Mouse (Mus musculus): ENCODE results near the gene Rhbdl3. TPM values are rescaled to one million over a fixed set of nuclear protein-coding genes. Genes with fewer than 3 reads are reported as not detected.

The Rhbdl3 gene
- 10 to 100 TPM in 1 of 2 experiments, 1 to 10 TPM in 1; 9.7 to 11.5 TPM for total RNA-seq (2021)
- long read RNA-seq, experiment 1, partial matches to known transcripts = 1 of 16 reads
- long read RNA-seq, experiment 1, other reads (novel, unspliced or antisense) = 11 of 16 reads
- long read RNA-seq, experiment 2, transcript Rhbdl3-201 (9 exons, 3,736 nt) = major isoform, 5 of 18 reads
- long read RNA-seq, experiment 2, partial matches to known transcripts = 2 of 18 reads
- long read RNA-seq, experiment 2, other reads (novel, unspliced or antisense) = 11 of 18 reads

DNA sequence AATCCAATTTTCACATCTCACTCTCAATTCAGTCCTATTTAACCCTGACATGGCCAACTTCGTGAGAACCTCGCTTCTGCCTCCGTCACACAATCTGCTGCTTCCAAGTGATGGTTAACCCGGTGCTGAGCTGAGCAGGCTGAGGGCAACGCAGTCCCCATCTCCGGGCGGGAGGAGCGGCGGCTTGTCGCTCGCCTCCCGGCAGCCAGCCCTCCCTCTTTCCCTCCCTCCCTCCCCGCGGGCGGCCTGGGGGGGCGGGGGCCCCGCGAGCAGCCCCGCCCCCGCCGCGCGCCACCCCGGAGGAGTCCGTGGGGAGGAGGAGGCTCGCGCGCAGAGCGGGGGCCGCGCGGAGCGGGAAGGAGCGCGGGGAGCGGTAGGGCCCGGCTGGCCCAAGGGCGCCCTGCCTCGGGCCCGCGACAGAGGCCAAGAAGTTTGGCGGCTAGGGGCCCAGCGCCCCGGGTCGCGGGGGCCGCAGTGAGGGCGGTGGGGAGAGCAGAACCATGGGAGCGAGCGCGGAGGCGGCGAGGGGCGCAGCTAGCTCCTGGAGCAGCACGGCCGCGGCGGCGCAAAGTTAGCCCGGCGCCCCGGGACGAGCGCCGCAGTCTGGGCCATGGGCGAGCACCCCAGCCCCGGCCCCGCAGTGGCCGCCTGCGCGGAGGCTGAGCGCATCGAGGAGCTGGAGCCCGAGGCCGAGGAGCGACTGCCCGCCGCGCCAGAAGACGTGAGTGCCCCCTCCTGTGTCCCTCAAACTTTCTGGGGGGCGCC is at the start of gene Rhbdl3:
Gene Rhbdl3, plus strand, starts transcription at position 362 of the 765 bp plus-strand sequence.
- peak; percentile 63 to 73 for DNase-seq (ENCODE audit: low spot score in 2 of 2)

DNA sequence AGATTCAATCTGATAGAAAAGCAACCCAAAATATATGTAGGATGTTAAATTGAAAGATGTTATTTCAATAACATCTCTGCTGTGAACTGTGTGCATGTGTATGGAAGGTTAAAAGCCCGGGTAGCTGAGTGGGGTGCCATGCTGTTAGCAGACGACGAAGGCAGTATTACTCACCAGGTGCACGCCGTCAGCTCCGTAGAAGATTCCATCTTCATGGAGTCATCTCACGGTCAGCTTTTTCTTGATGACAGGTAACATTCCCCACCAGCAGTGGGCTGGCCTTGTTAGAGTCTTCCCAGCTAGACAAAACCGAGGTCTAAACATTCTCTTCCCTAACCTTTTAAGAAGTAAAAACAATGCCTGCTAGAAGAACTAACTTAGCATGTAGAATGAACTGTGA is 36.6 kb upstream of the Rhbdl3 start:
- DNase-seq (ENCODE audit: low spot score in 2 of 2) = no peak

DNA sequence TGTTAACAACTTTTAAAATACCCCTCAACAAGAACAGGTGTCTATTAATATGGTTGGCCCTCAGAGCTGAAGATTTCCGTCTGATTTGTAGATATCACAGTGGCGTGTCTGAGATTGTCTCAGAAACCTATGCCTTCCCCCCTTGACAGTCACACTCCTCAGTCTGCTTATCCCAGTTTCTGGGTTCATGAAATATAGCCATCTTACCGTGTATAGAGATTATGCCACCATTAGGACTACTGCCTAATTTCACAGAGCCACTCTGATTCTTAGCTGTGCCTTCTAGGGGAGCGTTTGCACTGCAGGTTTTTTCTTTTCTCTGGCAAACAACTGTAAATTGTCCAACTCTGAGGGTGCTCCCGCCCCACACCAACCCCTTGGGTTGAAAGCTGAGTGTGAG is 29.6 kb upstream of the Rhbdl3 start:
- no peak for DNase-seq (ENCODE audit: low spot score in 2 of 2)

DNA sequence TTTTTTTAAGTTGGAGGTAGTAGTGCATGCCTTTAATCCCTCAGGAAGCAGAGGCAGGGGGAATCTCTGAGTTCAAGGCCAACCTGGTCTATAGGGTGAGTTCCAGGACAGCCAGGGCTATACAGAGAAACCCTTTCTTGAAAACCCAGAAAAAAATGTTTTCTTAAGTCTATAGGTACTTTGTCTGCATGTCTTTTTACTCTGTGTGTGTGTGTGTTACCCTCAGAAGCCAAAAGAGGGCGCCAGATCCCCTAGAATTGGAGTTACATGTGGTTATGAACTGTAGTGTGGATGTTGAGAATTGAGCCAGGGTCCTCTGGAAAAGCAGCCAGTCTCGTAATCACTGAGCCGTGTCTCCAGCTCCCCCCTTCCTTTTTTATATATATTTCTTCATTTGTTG is 25.7 kb upstream of the Rhbdl3 start:
- no peak for DNase-seq (ENCODE audit: low spot score in 2 of 2)

DNA sequence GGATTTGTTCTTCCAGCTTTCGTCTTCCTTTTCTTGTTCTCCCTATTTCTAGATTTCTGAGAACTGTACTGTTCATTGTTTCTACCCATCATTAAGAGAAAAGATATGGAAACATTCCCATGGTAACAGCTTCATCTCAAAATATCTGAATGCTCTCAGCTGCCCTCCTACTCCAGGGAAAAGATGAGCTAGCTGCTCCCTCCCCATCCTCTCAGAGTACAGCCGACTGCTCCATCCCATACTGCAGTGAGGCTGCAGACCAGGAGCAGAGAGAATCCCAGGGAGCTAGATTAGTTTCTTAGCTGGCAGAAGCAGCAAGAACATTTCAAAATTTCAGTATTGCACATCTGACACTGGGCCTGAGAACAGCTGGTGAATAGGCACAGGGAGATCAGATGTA is 22.7 kb upstream of the Rhbdl3 start:
- no peak for DNase-seq (ENCODE audit: low spot score in 2 of 2)

DNA sequence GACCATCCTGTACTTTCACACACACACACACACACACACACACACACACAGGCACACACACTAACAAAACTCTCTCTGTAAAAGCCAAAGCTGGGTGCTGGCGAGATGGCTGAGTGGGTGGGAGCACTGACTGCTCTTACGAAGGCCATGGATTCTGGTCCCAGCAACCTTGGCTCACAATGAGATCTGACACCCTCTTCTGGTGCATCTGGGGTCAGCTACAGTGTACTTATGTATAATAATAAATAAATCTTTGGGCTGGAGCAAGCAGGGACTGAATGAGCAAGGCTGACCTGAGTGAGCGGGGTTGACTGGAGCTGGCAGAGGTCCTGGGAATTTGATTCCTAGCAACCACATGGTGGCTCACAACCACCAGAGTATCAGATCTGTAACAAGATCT is 16.9 kb upstream of the Rhbdl3 start:
- DNase-seq (ENCODE audit: low spot score in 2 of 2) = peak in 1 of 2 experiments; percentile 31

DNA sequence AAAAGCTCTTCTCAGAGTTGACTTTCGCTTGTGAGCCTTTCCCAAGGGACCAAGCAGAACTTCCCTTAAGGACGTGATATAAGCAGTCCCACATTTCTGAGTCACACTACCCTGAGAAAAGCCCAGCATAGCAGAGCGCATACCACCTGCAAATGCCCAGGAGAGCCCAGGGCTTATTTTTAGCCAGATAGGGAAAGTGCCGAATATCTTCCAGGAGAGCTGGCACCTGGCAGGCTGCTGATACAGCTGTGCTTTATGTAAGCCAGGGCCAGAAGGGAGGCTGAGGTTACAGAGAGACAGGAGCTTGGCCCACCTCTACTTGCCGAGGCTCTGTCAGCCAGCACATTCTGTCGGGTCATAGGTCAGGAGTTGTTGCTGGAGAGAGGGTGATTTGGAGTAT is 16.1 kb upstream of the Rhbdl3 start:
- peak in 1 of 2 experiments; percentile 25 for DNase-seq (ENCODE audit: low spot score in 2 of 2)

DNA sequence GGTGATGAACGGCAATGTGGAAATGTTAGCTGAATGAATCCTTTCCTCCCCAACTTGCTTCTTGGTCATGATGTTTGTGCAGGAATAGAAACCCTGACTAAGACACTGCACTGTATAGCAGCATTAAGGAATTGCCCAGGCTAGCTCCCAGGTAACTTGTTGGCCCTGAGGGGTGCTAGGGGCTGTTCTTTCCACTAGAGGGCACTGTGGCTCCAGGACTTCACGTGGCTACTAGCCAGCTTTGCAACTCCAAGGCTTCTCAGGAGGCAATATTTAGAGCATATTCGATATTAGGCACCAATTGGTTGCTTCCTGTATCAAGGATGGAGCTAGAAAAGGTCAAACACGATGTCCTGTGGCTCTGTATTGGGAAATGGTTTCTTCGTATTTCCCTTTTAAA is 13.6 kb upstream of the Rhbdl3 start:
- peak in 1 of 2 experiments; percentile 65 for DNase-seq (ENCODE audit: low spot score in 2 of 2)

DNA sequence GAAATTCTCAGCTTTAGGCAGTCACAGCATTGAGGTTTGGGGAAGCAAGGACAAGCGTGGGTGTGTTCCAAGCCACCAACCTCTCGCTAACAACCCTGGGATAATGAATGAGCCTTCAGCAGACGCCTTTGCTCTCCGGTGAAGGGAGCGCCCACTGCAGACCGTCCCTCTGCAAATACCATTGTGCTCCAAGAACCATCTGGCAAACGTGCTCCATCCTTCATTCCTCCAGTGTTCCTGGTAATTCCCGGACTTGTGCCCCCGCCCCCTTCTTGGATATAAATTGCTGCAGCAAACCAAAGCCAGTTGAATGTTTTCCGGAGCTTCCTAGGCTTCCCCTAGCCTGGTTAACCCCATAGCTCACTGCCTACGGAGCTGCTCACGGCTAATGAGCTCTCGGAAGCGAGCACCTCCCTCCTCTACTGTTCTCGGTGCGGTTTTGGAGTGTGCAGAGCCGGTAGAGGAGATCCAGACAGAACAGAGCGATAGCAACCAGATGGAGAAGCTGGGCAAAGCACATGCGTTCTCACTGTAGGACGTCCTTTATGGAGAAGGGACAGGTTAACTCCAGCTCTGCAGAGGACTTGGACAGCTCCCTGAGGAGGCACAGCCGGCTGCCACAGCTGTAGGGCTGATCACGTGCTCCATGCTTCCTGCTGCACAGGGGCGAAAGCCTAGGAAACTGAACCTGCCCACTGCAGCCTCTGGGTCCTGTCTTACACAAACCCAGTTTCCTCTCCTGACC is 10.8 kb upstream of the Rhbdl3 start:
- DNase-seq (ENCODE audit: low spot score in 2 of 2) = peak in 1 of 2 experiments; percentile 53

DNA sequence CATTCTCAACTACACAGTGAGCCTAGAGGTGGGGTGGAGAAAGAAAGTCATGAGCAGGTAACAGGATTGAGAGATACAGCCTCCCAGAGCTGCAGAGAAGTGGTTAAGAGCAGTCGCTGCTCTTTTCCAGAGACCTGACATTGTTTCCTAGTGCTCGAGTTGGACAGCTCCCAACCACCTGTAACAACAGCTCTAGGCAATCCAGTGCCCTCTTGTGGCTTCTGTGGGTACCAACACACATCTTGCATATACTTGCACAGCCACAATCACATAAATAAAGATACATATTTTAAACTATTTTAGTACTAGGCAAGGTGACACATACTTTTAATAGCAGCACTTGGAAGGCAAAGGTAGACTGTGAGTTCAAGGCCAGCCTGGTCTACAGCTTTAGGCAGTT is 9.7 kb upstream of the Rhbdl3 start:
- no peak for DNase-seq (ENCODE audit: low spot score in 2 of 2)

DNA sequence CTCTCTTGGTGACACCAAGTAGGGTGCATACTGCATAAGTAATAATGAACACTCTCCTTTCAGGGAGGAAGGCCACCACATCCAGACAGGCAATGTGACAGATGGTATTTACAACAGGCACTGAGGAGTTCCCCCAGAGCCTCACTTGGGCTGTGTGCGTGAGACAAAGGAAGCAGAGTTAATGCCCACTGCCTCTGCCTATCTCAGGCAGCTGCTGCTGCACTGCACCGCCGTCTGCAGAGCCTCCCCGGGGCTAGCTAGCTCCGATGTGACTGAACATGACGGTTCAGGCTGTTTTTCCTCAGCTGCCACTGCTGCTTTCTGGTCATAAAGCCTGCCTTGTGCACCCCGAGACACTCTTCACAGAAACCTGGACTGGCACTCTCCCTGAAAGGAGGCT is 8.2 kb upstream of the Rhbdl3 start:
- no peak for DNase-seq (ENCODE audit: low spot score in 2 of 2)

DNA sequence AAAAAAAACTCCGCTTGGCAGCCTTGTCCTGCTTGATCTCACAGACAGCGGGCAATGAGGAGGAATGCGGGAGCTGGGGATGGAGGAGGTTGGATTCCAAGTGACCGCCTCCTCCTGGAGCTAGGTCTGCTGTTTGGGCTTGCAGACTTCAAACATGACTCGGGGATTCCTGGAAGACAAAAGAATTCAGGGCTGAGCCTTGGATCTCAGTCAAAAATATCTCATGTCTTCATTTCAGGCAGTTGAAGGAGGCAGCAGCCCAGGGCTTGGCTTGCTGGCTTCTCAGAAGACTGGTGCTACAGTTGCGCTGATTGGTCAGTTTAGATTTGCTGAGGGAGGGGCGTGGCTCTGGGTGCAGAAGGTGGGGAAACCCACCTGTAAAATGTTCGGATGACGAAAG is 5.6 kb upstream of the Rhbdl3 start:
- no peak for DNase-seq (ENCODE audit: low spot score in 2 of 2)

DNA sequence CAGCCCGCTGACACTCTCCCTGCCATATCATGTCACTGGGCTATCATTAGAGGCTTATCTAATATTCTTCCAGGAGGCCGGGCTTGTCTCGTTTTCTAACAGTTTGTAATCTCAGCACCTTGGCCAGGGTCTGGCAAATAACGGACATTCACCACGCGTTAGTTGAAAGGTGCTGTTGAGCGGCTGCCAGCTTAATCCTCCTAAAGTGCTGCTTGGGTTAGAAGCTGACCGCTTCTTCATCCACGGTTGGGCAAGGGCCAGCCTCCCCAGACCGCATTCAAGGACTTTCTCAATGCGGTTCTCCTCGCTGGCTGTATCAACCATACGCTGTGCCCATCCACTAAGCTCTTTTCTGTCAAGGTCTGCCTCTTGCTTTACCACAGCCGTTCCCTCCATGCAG is 4.9 kb upstream of the Rhbdl3 start:
- DNase-seq (ENCODE audit: low spot score in 2 of 2) = no peak

DNA sequence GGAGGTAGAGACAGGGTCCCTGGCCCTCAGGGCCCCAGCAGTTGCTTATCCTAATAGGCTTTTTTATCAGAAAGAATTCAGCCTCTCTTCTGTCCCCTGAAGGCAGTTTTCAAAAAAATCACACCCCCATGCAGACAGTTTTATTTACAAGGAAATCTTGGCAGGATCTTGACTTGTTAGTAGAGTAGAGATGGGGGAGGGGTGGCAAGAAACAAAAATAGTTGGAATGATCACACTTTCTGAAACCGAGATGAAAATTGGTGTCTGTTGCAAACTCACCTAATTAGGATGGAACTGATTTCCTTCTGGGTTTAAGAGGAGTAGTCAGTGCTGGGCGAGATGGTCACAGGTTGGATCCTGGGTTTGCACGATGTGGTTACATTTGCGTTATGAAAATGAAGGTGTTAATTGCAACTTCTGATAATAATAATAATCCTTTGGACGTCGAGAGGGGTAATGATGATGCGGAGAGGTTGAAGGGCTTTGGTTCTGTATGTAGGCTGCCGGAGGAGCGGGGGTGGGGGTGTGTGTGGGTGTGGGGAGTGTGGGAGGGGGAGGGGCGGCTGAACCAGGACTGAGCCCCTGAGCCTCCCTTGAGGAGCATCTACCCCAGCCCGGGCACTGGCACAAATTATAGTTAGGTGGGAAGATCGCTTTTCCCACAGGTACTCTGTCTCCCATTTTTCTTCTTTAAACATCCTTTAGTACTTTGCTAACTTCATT is 1.0 kb upstream of the Rhbdl3 start:
- no peak for DNase-seq (ENCODE audit: low spot score in 2 of 2)

DNA sequence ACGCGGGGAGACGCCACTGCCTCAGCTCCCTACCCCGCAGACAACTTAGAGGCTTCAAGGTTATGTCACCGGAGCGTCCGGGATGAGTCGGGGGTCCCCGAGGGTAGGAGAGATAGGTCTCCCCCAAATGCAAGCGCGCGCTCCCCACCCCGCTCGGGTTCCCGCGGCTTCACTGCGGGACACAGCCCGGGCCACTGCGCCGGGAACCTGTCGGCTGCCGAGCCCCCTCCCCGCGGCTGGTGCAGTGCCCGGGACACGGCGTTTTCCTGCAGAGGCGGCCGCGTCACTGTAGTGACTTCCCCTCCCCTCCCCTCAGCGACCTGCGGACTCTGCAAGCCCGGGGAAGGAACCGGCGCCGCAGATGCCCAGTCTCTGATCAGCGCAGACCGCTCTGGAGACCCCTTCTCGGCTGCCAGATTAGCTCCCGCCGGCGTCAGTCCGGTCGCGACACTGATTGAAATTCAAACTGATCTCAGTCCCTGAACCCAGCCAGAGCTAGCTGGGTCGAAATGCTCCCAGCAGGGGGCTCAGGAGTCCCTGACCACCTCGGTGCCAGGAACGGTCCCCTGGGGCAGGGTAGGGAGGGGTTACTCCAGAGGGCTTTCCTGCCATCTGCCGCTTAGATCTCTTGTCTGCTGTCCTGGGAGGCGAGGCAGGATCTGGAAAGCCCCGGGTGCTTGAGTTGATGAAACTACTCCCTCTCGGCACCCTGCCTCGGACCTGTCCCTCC is 769 bp downstream of the Rhbdl3 start:
- peak; percentile 53 to 68 for DNase-seq (ENCODE audit: low spot score in 2 of 2)

DNA sequence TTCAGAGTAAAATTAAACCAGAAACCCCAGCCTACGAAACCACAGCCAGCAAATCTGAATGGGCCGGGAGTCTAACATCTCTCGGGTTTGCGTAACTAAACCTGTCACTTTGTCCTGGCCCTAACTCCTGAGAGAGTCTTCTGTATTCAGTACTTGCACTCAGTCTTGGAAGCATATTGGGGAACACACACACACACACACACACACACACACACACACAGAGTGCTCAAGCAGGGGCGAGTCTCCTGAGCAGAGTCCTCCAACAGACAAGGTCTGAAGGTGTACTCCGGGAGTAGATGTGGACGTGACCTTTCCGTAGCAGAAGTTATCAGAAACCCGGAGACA is 1.3 kb downstream of the Rhbdl3 start:
- DNase-seq (ENCODE audit: low spot score in 2 of 2) = no peak

DNA sequence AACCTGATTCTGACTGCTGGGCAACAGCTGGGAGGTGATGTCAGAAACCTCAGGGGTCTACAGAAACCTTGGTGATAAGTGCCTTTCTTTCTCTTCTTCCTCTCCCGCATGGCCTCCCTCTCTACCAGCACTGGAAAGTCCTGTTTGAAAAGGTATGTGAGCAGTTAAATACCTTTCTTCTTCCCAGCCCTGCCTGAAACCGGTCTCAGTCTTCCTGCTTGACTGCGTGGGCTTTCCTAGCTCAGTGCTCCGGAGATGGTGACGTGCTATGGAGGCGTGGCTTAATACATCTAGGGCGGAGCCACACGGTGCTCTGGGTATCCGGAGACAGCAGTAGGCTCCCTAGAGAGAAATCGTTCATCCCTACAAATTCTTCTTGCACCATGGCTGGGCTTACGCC is 1.8 kb downstream of the Rhbdl3 start:
- DNase-seq (ENCODE audit: low spot score in 2 of 2) = peak in 1 of 2 experiments; percentile 42

DNA sequence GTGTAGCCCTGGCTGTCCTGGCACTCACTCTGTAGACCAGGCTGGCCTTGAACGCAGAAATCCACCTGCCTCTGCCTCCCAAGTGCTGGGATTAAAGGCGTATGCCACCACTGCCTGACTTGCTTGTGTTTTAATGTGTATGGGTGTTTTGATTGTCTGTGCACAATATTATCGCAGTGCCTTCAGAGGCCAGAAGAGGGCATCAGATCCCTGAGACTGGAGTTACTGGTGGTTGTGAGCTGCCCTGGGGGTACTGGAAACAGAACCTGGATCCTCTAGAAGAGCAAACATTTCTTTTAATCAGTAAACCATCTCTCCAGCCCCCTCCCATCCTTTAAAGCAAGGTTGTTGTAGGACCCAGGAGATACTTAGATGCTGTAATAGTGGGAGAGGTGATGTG is 3.0 kb downstream of the Rhbdl3 start:
- DNase-seq (ENCODE audit: low spot score in 2 of 2) = no peak

DNA sequence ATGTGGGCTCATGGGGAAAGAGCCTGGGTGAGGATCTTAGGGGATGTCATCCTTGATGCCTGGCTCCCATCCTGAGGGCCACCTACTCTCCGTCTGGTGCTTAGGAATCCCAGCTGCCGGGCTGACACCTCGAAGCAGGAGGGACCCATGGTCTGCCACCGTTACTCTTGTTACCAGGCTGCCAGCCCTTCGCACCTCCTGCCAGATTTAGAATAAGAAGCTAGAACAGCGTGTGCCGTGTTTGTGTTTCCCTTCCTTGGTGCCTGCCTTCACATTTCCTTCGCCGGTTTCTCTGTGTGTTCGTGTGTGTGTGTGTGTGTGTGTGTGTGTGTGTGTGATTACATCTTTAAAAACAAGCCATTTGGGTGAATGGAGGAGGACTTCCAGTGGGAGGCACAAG is 4.1 kb downstream of the Rhbdl3 start:
- no peak for DNase-seq (ENCODE audit: low spot score in 2 of 2)

DNA sequence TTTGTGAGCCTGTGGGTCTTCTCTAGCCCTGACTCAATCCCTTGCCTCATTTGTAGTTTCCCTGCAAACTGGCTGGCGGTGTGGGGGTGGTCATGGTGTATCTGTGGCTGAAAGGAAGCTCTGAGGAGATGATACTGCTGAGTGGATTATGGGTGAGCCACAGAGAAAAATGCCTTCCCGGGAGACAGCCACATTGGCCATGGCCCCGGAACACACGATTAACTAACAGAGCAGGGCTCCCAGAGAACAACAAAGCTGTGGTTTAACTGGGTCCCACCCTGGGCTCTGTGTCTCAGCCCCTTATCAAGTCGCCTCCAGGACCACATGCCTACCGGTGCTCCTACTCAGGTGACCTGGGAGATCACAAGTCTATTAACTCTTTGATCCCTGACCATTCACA is 7.8 kb downstream of the Rhbdl3 start:
- DNase-seq (ENCODE audit: low spot score in 2 of 2) = no peak

DNA sequence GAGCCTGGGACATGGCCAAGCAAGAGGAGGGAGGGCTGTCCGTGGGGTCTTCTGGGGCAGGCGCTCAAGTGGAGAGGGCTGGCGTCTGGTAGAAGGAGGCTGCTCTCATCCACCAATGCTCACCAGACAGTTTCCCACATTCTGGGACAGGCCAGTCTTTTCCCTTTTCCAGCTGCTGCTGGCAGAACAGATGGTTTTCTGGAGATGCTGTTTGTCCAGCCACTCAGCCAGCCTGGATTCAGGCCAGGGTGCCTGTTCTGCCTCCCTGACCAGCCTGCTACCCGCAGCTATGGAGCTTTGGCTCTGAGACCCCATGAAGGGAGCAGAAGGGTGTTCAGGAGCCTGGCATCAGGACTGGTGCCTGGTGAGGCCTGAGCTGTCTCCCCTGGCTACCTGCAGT is 10.6 kb downstream of the Rhbdl3 start:
- peak in 1 of 2 experiments; percentile 30 for DNase-seq (ENCODE audit: low spot score in 2 of 2)

Measured in gastrocnemius, postnatal 4 days (tissue).